In genomic region chr9:52858411-52858810, GRCm38 (mm10) we compare ENCODE assay signal across 21 mouse cellular contexts.
DNase-seq lines count a peak whose midpoint lies in the region.
"Had no signal": no experiment of that assay in that cellular context is flagged by ENCODE, and none has a peak within 500 bp of the region (broad histone marks: within the 10 kb centered on the region; RNA-seq: fewer than 3 reads in every experiment).

No protein-coding gene starts in this region.

- DNase-seq in heart, adult 11 months: peak; percentile 4
- no peak for DNase-seq in heart, adult 18-20 months
- peak; percentile 45 to 57 for DNase-seq in right cerebral cortex, adult 2 months (ENCODE audit: low spot score in 2 of 2)
- DNase-seq in right cerebral cortex, postnatal 14 days: no peak
- peak; percentile 23 to 84 for DNase-seq in left cerebral cortex, postnatal 25 days (ENCODE audit: low spot score in 2 of 2)
- no peak for DNase-seq in urinary bladder, adult 18-20 months (ENCODE audit: low spot score in 2 of 2)
- no peak for DNase-seq in cerebellum, postnatal 14 days
- DNase-seq: adrenal gland, postnatal 14 days; cerebellum, adult 2 months; cerebellum, postnatal 25 days; gastrocnemius, postnatal 25 days; heart, adult 2 months; heart, postnatal 10 days; kidney, adult 9 months; kidney, postnatal 14 days; layer of hippocampus, postnatal 36 days; lung, embryonic 14.5 days; lung, postnatal 14 days; retina, postnatal 1 day; thymus, adult 18-20 months; thymus, postnatal 25 days had no signal

- intact Hi-C loops in left cerebral cortex, postnatal 25 days (cut with DNase I): loop anchor here (5.0 kb wide), 1 partner anchor 181 kb away; the partner anchor contains the start of gene AI593442

Comparison
In these comparisons a context has a peak if more than half of its experiments do, and no peak if none do; other contexts are left out.
1. DNase-seq: peak in heart, adult 11 months (single experiment), right cerebral cortex, adult 2 months (2 of 2) and left cerebral cortex, postnatal 25 days (2 of 2); none in heart, adult 18-20 months (0 of 2), right cerebral cortex, postnatal 14 days (single experiment), urinary bladder, adult 18-20 months (0 of 2) and cerebellum, postnatal 14 days (0 of 2).